Mouse (Mus musculus) left cerebral cortex, postnatal 4 days (tissue): ENCODE measurements around the gene Amfr. TPM values are rescaled to one million over a fixed set of nuclear protein-coding genes. Genes with fewer than 3 reads are reported as not detected.
"Not testable (repeated sequence)": the region's sequence is repeated elsewhere in the genome, so short reads cannot be mapped to it uniquely, and the experiment has no call there.

Experiments
- DNase-seq: peaks from one replicate; pipeline ENCODE4 v3.0.0-alpha.2; 2022
- intact Hi-C: fragments of 180-260 bp; cut with DNase I; formaldehyde crosslinking; loops from one replicate; pipeline ENCODE4 v1.15.1; 2025
- total RNA-seq, 2 experiments: library from RNA; stranded (reverse); gene quantifications; 2 replicates each; pipeline ENCODE4 v1.2.3; 2021

Gene Amfr
- total RNA-seq: 100 to 1,000 TPM; 111 to 113 TPM

DNA sequence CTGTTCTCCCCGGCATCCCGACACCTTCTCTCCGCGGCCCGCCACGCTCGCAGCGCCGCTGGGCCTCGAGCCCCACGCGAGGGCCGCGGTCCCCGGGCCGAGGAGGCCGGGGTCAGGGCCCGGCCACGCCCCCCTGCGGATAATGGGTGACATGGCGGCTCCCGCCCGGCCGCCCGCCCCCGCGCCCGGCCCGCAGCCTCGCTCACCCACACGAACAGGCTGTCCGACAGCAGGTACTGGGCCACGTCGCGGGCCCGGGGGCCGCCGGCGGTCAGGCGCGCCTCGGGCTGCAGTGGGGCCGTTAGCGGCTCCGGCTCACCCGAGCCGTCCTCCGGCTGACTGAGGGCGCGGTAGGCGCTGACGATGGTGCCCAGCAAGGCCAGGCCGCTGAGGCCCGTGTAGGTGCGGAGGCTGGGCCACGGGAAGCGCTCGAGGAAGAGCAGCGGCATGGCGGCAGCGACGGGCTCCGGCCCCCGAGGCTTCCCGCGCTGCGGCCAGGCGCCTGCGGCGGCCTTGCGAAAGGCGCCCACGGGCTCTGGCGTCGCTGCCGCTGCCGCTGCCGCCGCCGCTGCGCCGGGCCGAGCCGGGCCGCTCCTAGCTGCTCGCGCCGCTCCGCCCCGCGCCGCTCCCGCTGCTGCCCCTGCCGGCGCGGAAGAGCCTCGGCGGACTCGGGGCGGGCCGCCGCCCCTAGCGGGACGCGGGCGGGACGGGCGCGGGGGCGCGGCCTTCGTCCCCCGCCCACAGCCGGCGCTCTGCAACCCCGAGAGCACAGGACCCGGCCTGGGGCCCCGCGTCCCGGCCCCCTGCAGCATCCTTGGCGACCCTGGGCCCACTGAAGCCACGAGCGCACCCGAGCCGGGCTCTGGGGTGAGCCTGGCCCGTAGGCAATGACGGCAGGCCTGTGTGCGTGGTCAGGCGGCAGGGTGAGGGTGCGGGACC lies at the start of gene Amfr:
Gene Amfr (minus strand): TSS at position 830 of the 939 bp plus-strand sequence.
- intact Hi-C loops: no loop called here
- peak; percentile 75 for DNase-seq

DNA sequence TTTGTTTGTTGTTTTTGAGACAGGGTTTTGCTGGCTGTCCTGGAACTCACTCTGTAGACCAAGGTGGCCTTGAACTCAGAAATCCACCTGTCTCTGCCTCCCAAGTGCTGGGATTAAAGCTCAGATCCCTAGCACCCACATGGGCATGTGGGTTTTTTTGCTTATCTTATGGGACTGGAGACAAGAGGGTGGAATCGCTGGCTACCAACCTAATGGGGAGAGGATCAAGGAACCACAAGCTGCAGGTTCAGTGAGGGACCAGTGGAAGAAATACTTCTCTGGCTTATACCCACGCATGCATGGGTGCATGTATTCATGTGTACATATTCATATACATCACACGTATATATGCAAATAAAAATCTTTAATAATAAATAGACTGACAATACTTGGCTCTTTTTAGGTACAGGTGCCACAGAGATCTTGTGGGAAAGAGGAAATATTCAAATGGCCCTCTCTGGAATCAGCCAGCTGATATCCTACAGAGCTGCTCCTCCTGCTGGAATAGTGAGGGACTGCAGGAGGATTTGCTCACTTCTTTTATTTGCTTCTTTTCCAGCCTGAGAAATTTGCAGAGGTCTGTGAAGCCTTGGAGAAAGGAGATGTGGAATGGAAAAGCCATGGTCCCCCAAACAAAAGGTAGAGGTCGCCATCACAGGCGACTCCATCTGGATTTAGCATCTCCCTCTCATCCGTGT lies 44.7 kb upstream of the Amfr start:
- DNase-seq: peak; percentile 56
- intact Hi-C loops: no loop called here

GRCm38 (mm10) chr8:94052696-94053095 lies 40.1 kb upstream of the Amfr start:
- intact Hi-C loops: no loop called here
- DNase-seq: no peak

DNA sequence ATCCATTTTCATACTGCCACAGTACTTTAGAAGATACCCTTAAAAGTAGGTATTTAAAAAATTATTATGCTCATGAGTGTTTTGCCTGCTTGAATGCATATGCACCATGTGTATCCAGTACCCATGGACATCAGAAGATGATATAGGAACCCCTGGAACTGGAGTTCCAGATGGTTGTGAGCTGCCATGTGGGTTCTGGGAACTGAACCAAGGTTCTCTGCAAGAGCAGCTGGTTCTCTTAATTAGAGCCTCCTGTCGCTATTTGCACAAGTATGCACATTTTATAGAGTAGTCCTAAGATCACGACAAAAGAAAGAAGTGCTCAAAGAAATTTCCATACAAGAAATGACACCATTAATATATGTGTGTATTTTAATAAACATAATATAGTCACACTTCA lies 35.2 kb upstream of the Amfr start:
- intact Hi-C loops: no loop called here
- peak; percentile 30 for DNase-seq

GRCm38 (mm10) chr8:94037806-94038205 lies 25.2 kb upstream of the Amfr start:
- intact Hi-C loops: no loop called here
- no peak for DNase-seq

DNA sequence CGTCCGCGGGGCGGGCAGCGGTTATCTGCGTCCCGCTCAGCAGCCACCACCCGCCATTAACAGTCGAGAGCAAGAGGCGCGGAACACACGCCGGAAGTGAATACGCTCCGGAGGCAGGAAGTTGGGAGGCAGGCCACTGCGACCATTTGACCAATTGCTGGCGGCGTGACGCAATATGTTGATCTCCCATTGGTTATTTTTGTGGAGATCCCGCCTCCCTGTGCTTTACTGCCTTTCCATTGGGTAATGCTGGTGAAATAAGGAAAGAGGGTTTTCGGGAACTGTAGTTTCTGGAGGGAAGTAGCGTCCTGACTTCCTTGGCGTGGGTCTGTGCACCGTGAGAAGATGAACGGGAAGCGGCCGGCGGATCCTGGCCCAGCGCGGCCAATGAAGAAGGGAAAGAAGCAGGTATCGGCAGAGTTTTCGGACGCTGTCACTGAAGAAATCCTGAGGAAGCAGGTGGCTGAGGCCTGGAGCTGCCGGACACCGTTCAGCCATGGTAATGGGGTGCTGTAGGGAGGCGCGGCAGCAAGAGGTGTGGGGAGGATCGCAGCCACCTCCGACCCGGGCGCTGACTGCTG lies 24.4 kb upstream of the Amfr start, which contains the start of the genes Nudt21 and Ogfod1:
Gene Nudt21 (minus strand): TSS at position 88 of the 581 bp plus-strand sequence.
Gene Ogfod1 (plus strand): TSS at position 255 of the 581 bp plus-strand sequence.
- intact Hi-C loops: no loop called here
- peak; percentile 94 for DNase-seq

GRCm38 (mm10) chr8:94036541-94036940 lies 23.9 kb upstream of the Amfr start:
- peak; percentile 76 for DNase-seq
- intact Hi-C loops: not testable (repeated sequence)

GRCm38 (mm10) chr8:94035200-94035599 lies 22.6 kb upstream of the Amfr start:
- intact Hi-C loops: no loop called here

GRCm38 (mm10) chr8:94033601-94034000 lies 21.0 kb upstream of the Amfr start:
- no peak for DNase-seq
- intact Hi-C loops: no loop called here

More at GRCm38 (mm10) chr8:94035200-94035599, 22.6 kb upstream of the Amfr start:
- no peak for DNase-seq

- intact Hi-C loops: no loop called here
- no peak for DNase-seq
Measured at GRCm38 (mm10) chr8:94029701-94030100, 17.1 kb upstream of the Amfr start.

- no peak for DNase-seq
- intact Hi-C loops: no loop called here
Measured at GRCm38 (mm10) chr8:94023916-94024315, 11.3 kb upstream of the Amfr start.

- intact Hi-C loops: no loop called here
- DNase-seq: no peak
Measured at GRCm38 (mm10) chr8:94013026-94013612, 477 bp upstream of the Amfr start.

DNA sequence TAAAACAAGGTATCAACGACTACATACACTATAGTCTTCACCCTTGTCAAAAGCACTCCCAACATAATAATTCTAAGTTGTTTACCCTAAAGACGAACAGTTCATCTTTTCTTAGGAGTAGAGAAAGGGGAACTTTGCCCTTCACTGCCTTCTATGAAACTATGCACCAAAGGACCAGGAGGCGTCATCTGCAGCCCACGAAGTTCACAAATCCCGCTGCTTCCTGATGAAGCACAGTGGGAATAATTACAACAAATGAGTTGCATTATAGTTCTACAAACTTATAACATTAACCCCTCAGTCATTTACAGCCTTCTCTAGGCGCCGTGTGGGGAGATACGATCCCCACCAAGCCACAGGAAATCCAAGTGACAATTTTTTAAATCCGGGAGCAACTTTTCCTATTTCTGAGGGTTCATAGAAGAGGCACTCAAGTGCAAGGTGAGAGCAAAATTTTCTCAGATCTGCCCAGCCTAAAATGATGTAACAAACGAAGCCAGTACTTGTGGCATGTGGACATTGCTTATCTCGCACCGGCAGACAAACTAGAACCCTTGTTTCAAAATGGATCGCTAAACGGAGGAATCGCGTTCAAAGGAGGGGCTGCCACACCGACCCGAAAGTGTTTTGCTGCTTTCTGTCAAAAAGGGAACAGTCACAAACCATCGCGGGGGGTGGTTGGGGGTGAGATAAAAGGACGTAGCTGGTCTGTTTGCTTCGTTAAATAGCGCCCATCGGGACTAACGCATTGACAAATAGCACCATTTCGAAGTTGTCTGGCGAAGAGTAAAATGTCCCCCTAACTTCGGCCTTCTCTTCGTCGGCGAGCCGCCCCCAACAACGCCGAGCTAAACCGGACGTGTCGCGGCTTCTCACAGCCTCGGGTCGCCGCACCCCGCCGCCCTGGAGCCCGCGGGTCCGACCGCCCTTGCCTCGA lies 1.3 kb downstream of the Amfr start:
- intact Hi-C loops: no loop called here
- no peak for DNase-seq

DNA sequence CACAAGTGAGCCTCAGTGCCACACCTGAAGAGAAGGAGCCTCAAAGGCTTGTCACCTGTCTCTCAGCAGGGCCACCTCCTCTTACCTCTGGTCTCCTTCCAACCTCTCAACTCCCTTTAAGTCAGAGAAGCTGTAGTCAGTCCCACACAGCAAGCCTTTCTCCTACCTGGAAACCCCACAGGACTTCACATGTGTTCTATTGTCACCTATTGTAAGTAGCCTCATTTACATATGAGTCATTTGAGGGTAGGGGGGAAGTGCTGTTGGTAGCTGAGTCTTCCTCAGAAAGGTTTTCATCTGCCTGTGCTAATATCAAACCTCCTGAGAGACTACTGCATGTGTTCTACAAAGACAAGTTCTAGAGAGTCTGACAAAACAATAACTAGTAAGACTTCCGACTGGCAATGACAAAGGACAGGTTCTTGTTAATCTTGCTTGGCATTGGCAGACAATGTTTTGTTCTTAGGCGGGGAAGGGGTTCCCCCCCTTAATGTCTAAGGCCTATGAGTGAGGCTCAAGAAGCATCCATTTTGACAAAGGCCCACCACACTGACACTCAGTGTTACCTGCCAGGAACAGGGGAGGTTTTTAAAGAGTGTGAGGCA lies 2.4 kb downstream of the Amfr start:
- DNase-seq: no peak

DNA sequence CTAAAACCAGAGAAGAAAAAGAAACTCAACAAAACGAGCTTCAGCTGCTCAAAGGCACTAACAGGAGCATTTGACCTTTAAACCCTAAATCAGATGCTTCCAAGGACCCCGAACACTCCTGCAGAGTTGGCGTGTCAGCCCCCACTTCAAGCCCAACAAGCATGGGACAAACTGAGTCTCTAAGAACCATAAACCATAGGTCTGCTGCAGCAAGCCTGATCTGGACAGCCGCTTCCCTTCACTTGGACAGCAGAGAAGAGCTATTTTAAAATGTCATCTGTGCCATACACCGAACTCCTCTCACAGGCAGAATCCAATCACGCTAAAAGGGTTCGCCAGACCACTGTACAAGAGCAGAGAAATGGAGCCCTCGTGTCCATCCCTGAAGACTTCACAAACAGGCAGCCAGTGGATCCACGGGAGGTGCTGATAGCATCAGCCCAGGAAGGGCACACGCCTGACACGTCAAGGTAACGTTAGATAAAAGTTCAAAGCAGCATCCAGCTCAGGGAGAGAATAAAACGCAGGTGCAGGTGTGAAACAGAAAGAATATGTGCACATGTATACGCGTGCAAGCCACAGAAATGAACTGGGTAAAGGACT lies 3.3 kb downstream of the Amfr start:
- intact Hi-C loops: no loop called here
- no peak for DNase-seq

More for the DNA sequence above, 2.4 kb downstream of the Amfr start:
- intact Hi-C loops: no loop called here

- DNase-seq: no peak
- intact Hi-C loops: no loop called here
Measured at GRCm38 (mm10) chr8:94004139-94004538, 8.5 kb downstream of the Amfr start.

DNA sequence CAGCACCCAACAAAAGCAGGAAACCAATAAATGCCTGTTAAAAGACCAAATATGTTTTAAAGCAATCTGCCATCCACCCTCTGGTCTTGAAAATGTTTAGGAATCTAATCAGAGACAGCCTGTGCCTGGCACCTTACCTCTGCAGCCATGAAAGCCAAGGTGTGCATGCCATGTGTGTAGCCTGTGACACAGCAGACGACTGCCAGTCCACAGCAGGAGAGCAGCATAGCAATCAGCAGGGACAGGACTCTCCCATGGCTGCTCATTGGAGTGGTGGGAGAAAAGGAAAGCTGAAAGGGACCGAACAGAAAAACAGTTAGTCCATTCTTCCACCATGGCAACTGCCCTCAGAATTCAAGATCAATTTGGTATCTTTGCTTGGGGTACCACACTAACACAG lies 13.7 kb downstream of the Amfr start:
- DNase-seq: no peak
- intact Hi-C loops: no loop called here

GRCm38 (mm10) chr8:93989739-93990138 lies 22.9 kb downstream of the Amfr start:
- intact Hi-C loops: no loop called here
- DNase-seq: no peak

GRCm38 (mm10) chr8:93984731-93985130 lies 27.9 kb downstream of the Amfr start:
- DNase-seq: no peak
- intact Hi-C loops: no loop called here
